Mouse (Mus musculus): ENCODE results near the gene Isca2. TPM values are rescaled to one million over a fixed set of nuclear protein-coding genes. Genes with fewer than 3 reads are reported as not detected.

Isca2 gene
- polyA plus RNA-seq, 1 experiment from 2014 or later = 168 TPM

DNA sequence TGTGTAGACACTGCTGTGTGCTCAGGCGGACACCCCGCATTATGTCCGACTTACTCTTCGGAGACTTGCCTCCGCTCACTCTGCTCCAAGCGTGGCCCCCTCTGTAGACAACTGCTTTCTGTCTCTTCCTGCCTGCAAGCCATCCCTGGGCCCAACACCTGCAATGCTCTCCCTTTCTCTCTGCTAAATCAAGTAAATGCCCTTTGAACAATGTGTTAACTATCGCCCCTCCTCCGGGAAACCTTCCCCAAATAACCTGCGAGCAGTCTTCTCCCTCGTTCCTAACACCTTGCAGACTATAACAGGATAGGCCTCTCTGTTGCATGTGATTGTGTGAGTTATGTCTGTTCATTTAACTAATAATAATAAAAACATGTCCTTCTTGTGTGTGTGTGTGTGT, 29.6 kb upstream of the Isca2 start:
- no peaks in the 10 kb centered on the region for H3K27me3 ChIP-seq (ENCODE audit: insufficient read depth, low read length)
- no peak overlapping the region for H3K4me2 ChIP-seq (ENCODE audit: low read length)
- H3K4me1 ChIP-seq (replicated peaks; ENCODE audit: insufficient read depth, low read length) = no peaks in the 10 kb centered on the region
- no peaks in the 10 kb centered on the region for H3K9me3 ChIP-seq (replicated peaks; ENCODE audit: low read length)
- no peak for ATAC-seq (replicated peaks; ENCODE audit: low FRiP score, low read depth)
- DNase-seq (ENCODE audit: low spot score) = no peak
- no peak for TF ChIP-seq CTCF (IDR thresholded peaks at IDR 0.05; ENCODE audit: low read depth)
- H3K9ac ChIP-seq (ENCODE audit: low read depth, low read length) = no peak overlapping the region
- whole genome bisulfite sequencing = 78% methylated on average over 10 of the region's 10 CpGs
- no peak overlapping the region for H3K4me3 ChIP-seq (replicated peaks; ENCODE audit: low read depth, low read length)
- no peak overlapping the region for H3K27ac ChIP-seq
- H3K36me3 ChIP-seq (ENCODE audit: insufficient read depth, low read length) = no peaks in the 10 kb centered on the region

DNA sequence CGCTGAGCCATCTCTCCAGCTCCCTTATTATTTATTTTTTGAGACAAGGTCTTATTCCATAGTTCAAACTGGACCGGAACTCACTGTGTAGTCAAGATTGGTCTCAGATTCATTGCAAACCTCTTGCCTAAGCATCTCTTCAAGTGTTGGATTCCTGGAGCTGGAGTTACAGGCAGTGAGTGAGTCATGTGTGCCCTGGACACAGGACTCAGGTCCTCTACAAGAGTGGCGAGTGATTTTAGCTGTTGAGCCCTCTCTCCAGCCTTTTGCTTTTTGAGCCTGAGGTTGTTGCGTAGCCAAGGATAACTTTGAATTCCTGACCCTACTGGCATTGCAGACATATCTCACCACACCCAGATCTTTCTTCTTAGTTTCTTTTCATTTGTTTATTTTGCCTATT, 27.4 kb upstream of the Isca2 start:
- 69% methylated on average over 4 of the region's 4 CpGs for WGBS
- H3K4me3 ChIP-seq (replicated peaks; ENCODE audit: low read depth, low read length) = no peak overlapping the region
- no peaks in the 10 kb centered on the region for H3K36me3 ChIP-seq (ENCODE audit: insufficient read depth, low read length)
- no peak overlapping the region for H3K9ac ChIP-seq (ENCODE audit: low read depth, low read length)
- no peak for TF ChIP-seq CTCF (IDR thresholded peaks at IDR 0.05; ENCODE audit: low read depth)
- no peaks in the 10 kb centered on the region for H3K4me1 ChIP-seq (replicated peaks; ENCODE audit: insufficient read depth, low read length)
- ATAC-seq (replicated peaks; ENCODE audit: low FRiP score, low read depth) (no peak), DNase-seq (ENCODE audit: low spot score) (no peak)
- H3K4me2 ChIP-seq (ENCODE audit: low read length) = no peak overlapping the region
- H3K27ac ChIP-seq = no peak overlapping the region
- no peaks in the 10 kb centered on the region for H3K27me3 ChIP-seq (ENCODE audit: insufficient read depth, low read length)
- no peaks in the 10 kb centered on the region for H3K9me3 ChIP-seq (replicated peaks; ENCODE audit: low read length)

- Histone ChIP-seq H3K9me3 (replicated peaks; ENCODE audit: low read length) (no peaks in the 10 kb centered on the region), H3K9ac (ENCODE audit: low read depth, low read length) (no peak overlapping the region), H3K4me3 (replicated peaks; ENCODE audit: low read depth, low read length) (no peak overlapping the region), H3K27me3 (ENCODE audit: insufficient read depth, low read length) (peaks cover 7% of the 10 kb centered on the region; the same call in 1 of the 2 replicates), H3K4me2 (ENCODE audit: low read length) (no peak overlapping the region), H3K36me3 (ENCODE audit: insufficient read depth, low read length) (no peaks in the 10 kb centered on the region), H3K27ac (no peak overlapping the region), H3K4me1 (replicated peaks; ENCODE audit: insufficient read depth, low read length) (no peaks in the 10 kb centered on the region)
- no peak for TF ChIP-seq CTCF (IDR thresholded peaks at IDR 0.05; ENCODE audit: low read depth)
- DNase-seq (ENCODE audit: low spot score) = no peak
- ATAC-seq (replicated peaks; ENCODE audit: low FRiP score, low read depth) = no peak
- WGBS = 59% methylated on average over 3 of the region's 3 CpGs
These were observed 24.9 kb upstream of the Isca2 start for GRCm38 (mm10) chr12:84748134-84748533.

GRCm38 (mm10) chr12:84750661-84751060, 22.4 kb upstream of the Isca2 start:
- Histone ChIP-seq H3K27me3 (ENCODE audit: insufficient read depth, low read length) (peaks cover 7% of the 10 kb centered on the region; the same call in 1 of the 2 replicates), H3K27ac (no peak overlapping the region), H3K9me3 (replicated peaks; ENCODE audit: low read length) (no peaks in the 10 kb centered on the region), H3K4me3 (replicated peaks; ENCODE audit: low read depth, low read length) (no peak overlapping the region), H3K4me2 (ENCODE audit: low read length) (no peak overlapping the region), H3K4me1 (replicated peaks; ENCODE audit: insufficient read depth, low read length) (no peaks in the 10 kb centered on the region), H3K36me3 (ENCODE audit: insufficient read depth, low read length) (peaks cover under 1% of the 10 kb centered on the region; the same call in 1 of the 2 replicates), H3K9ac (ENCODE audit: low read depth, low read length) (no peak overlapping the region)
- TF ChIP-seq CTCF (IDR thresholded peaks at IDR 0.05; ENCODE audit: low read depth) = no peak
- 29% methylated on average over 14 of the region's 14 CpGs for WGBS
- no peak for ATAC-seq (replicated peaks; ENCODE audit: low FRiP score, low read depth)
- DNase-seq (ENCODE audit: low spot score) = no peak

- Histone ChIP-seq H3K27me3 (ENCODE audit: insufficient read depth, low read length) (peaks cover 7% of the 10 kb centered on the region; the same call in 1 of the 2 replicates), H3K27ac (no peak overlapping the region), H3K4me3 (replicated peaks; ENCODE audit: low read depth, low read length) (no peak overlapping the region), H3K36me3 (ENCODE audit: insufficient read depth, low read length) (peaks cover 13% of the 10 kb centered on the region), H3K9me3 (replicated peaks; ENCODE audit: low read length) (no peaks in the 10 kb centered on the region), H3K4me2 (ENCODE audit: low read length) (no peak overlapping the region), H3K9ac (ENCODE audit: low read depth, low read length) (no peak overlapping the region), H3K4me1 (replicated peaks; ENCODE audit: insufficient read depth, low read length) (no peaks in the 10 kb centered on the region)
- no peak for TF ChIP-seq CTCF (IDR thresholded peaks at IDR 0.05; ENCODE audit: low read depth)
- WGBS = 39% methylated on average over 14 of the region's 14 CpGs
- DNase-seq (ENCODE audit: low spot score) = no peak
- ATAC-seq (replicated peaks; ENCODE audit: low FRiP score, low read depth) = no peak
These were observed 20.7 kb upstream of the Isca2 start for GRCm38 (mm10) chr12:84752131-84752977.

DNA sequence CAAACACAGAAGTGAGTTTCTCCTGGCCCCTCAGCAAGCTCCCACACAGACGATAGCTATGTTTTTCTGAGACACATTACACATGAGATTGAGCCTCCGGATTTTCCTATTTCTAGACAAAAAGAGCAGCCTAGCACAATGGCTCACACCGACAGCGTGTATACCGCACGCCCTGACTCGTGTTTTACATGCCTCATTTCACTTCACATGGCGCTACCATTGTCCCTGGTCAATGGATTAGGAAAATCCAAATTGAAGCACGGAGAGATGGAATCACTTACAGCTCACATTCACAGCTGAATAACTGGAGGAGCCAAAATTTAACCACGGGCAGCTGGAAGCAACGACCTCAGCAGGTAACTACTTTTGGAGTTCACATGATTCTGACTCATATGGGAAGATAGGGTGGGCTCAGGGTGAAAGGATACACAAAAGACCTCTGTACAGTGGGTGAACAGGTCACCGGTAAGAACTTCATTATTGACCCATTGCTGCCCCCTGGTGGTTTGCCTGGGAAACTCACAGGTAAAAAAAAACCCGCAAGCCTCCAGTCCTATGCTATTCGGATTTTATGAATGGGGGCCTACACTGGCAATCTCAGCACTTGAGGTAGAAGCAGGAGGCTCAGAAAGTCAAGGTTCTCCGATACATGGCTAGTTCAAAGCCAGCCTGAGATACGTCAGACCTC, 17.9 kb upstream of the Isca2 start:
- TF ChIP-seq CTCF (IDR thresholded peaks at IDR 0.05; ENCODE audit: low read depth) = peak; percentile 79
- Histone ChIP-seq H3K4me2 (ENCODE audit: low read length) (no peak overlapping the region), H3K4me3 (replicated peaks; ENCODE audit: low read depth, low read length) (no peak overlapping the region), H3K9me3 (replicated peaks; ENCODE audit: low read length) (no peaks in the 10 kb centered on the region), H3K4me1 (replicated peaks; ENCODE audit: insufficient read depth, low read length) (no peaks in the 10 kb centered on the region), H3K27me3 (ENCODE audit: insufficient read depth, low read length) (peaks cover 7% of the 10 kb centered on the region; the same call in 1 of the 2 replicates), H3K9ac (ENCODE audit: low read depth, low read length) (no peak overlapping the region), H3K27ac (no peak overlapping the region), H3K36me3 (ENCODE audit: insufficient read depth, low read length) (peaks cover 27% of the 10 kb centered on the region)
- ATAC-seq (replicated peaks; ENCODE audit: low FRiP score, low read depth) = no peak; the same call in 1 of the 2 replicates
- 61% methylated on average over 16 of the region's 16 CpGs for WGBS
- DNase-seq (ENCODE audit: low spot score) = peak; percentile 69

Measured in kidney, postnatal 0 days (tissue).